11 mouse cellular contexts compared by ENCODE assay signal in genomic region chr11:20463173-20463681, GRCm38 (mm10).
DNase-seq lines count a peak whose midpoint lies in the region; ATAC-seq and TF ChIP-seq lines count a peak whose summit lies in the region.
"Had no signal": no experiment of that assay in that cellular context is flagged by ENCODE, and none has a peak within 500 bp of the region (broad histone marks: within the 10 kb centered on the region; RNA-seq: fewer than 3 reads in every experiment).

No protein-coding gene starts in this region.

- intact Hi-C loops in left cerebral cortex, postnatal 25 days (cut with DNase I): no loop called here

- no peak overlapping the region for H3K27ac ChIP-seq in forebrain, postnatal 0 days (ENCODE audit: low read depth, low read length)
- H3K27ac ChIP-seq in forebrain, embryonic 13.5 days: no peak overlapping the region
- no peak overlapping the region for H3K27ac ChIP-seq in intestine, embryonic 14.5 days (ENCODE audit: low read depth)
- H3K27ac ChIP-seq in stomach, embryonic 14.5 days (ENCODE audit: low read length): no peak overlapping the region
- H3K27ac ChIP-seq: embryonic facial prominence, embryonic 13.5 days had no signal

- no peaks in the 10 kb centered on the region for H3K36me3 ChIP-seq in forebrain, postnatal 0 days (ENCODE audit: insufficient read depth)
- H3K36me3 ChIP-seq in forebrain, embryonic 13.5 days (ENCODE audit: poor library complexity, severe bottlenecking): no peaks in the 10 kb centered on the region
- no peaks in the 10 kb centered on the region for H3K36me3 ChIP-seq in intestine, embryonic 14.5 days (ENCODE audit: control insufficient read depth, insufficient read depth, low read length)
- H3K36me3 ChIP-seq in stomach, embryonic 14.5 days (ENCODE audit: control insufficient read depth, insufficient read depth, low read length): no peaks in the 10 kb centered on the region
- H3K36me3 ChIP-seq: embryonic facial prominence, embryonic 13.5 days had no signal

- H3K4me3 ChIP-seq in forebrain, postnatal 0 days (ENCODE audit: low read depth, low read length): no peak overlapping the region
- no peak overlapping the region for H3K4me3 ChIP-seq in forebrain, embryonic 13.5 days
- H3K4me3 ChIP-seq in intestine, embryonic 14.5 days (ENCODE audit: low read depth, low read length): no peak overlapping the region
- H3K4me3 ChIP-seq in stomach, embryonic 14.5 days (ENCODE audit: low read depth, low read length): no peak overlapping the region
- H3K4me3 ChIP-seq: embryonic facial prominence, embryonic 13.5 days had no signal

- ATAC-seq in forebrain, postnatal 0 days: no peak
- no peak for ATAC-seq in forebrain, embryonic 13.5 days
- peak; percentile 58 for ATAC-seq in intestine, embryonic 14.5 days (replicated peaks; ENCODE audit: low FRiP score, low TSS enrichment, low read depth)
- peak; percentile 54 for ATAC-seq in stomach, embryonic 14.5 days (ENCODE audit: insufficient number of reproducible peaks, insufficient read depth, low FRiP score, low read depth)
- no peak for ATAC-seq in granulocyte monocyte progenitor cell, adult 5-6 weeks (replicated peaks; ENCODE audit: poor library complexity, severe bottlenecking)
- ATAC-seq in megakaryocyte, adult 5-6 weeks (ENCODE audit: poor library complexity, severe bottlenecking): no peak

- no peak for DNase-seq in forebrain, postnatal 0 days
- peak; percentile 60 for DNase-seq in intestine, embryonic 14.5 days (ENCODE audit: low spot score)
- DNase-seq in kidney, postnatal 14 days: peak; percentile 51
- DNase-seq in left cerebral cortex, postnatal 25 days (ENCODE audit: low spot score in 2 of 2): no peak
- DNase-seq: adrenal gland, postnatal 14 days; cerebellum, adult 18-20 months had no signal

- H3K27me3 ChIP-seq in forebrain, postnatal 0 days (ENCODE audit: insufficient read depth, low read length): no peaks in the 10 kb centered on the region
- no peaks in the 10 kb centered on the region for H3K27me3 ChIP-seq in forebrain, embryonic 13.5 days
- H3K27me3 ChIP-seq in intestine, embryonic 14.5 days (replicated peaks; ENCODE audit: control insufficient read depth, insufficient read depth, low read length): no peaks in the 10 kb centered on the region
- no peaks in the 10 kb centered on the region for H3K27me3 ChIP-seq in stomach, embryonic 14.5 days (ENCODE audit: control insufficient read depth, insufficient read depth, low read length)
- H3K27me3 ChIP-seq: embryonic facial prominence, embryonic 13.5 days had no signal

- no peak overlapping the region for H3K9ac ChIP-seq in forebrain, postnatal 0 days
- H3K9ac ChIP-seq in forebrain, embryonic 13.5 days: no peak overlapping the region
- no peak overlapping the region for H3K9ac ChIP-seq in intestine, embryonic 14.5 days (ENCODE audit: low read length)
- no peak overlapping the region for H3K9ac ChIP-seq in stomach, embryonic 14.5 days (replicated peaks; ENCODE audit: low read depth, low read length)
- H3K9ac ChIP-seq: embryonic facial prominence, embryonic 13.5 days had no signal

- H3K4me1 ChIP-seq in forebrain, postnatal 0 days (ENCODE audit: insufficient read depth): no peaks in the 10 kb centered on the region
- no peaks in the 10 kb centered on the region for H3K4me1 ChIP-seq in forebrain, embryonic 13.5 days
- H3K4me1 ChIP-seq in intestine, embryonic 14.5 days (replicated peaks; ENCODE audit: control insufficient read depth, insufficient read depth, low read length): no peaks in the 10 kb centered on the region
- H3K4me1 ChIP-seq in stomach, embryonic 14.5 days (ENCODE audit: control insufficient read depth, insufficient read depth, low read length): no peaks in the 10 kb centered on the region

- 0 out of 2 replicates have a peak, but pooled peaks have one; percentile 1 for TF ChIP-seq CTCF in forebrain, postnatal 0 days (IDR thresholded peaks at IDR 0.05; ENCODE audit: low read depth)

- 25% methylated on average over 10 of the region's 10 CpGs for WGBS in forebrain, postnatal 0 days
- 20% methylated on average over 10 of the region's 10 CpGs for WGBS in forebrain, embryonic 13.5 days
- WGBS in intestine, embryonic 14.5 days: 20% methylated on average over 10 of the region's 10 CpGs
- WGBS in stomach, embryonic 14.5 days: 25% methylated on average over 10 of the region's 10 CpGs

- H3K4me2 ChIP-seq in forebrain, postnatal 0 days (ENCODE audit: low read depth): no peak overlapping the region
- no peak overlapping the region for H3K4me2 ChIP-seq in forebrain, embryonic 13.5 days
- H3K4me2 ChIP-seq in intestine, embryonic 14.5 days (ENCODE audit: low read length): no peak overlapping the region
- no peak overlapping the region for H3K4me2 ChIP-seq in stomach, embryonic 14.5 days (replicated peaks; ENCODE audit: low read depth, low read length)
- H3K4me2 ChIP-seq: embryonic facial prominence, embryonic 13.5 days had no signal

- H3K9me3 ChIP-seq in forebrain, postnatal 0 days (ENCODE audit: low read length): no peaks in the 10 kb centered on the region
- no peaks in the 10 kb centered on the region for H3K9me3 ChIP-seq in forebrain, embryonic 13.5 days (replicated peaks)
- H3K9me3 ChIP-seq in intestine, embryonic 14.5 days (ENCODE audit: control insufficient read depth, low read length): no peaks in the 10 kb centered on the region
- no peaks in the 10 kb centered on the region for H3K9me3 ChIP-seq in stomach, embryonic 14.5 days (ENCODE audit: control insufficient read depth, low read depth, low read length)
- H3K9me3 ChIP-seq: embryonic facial prominence, embryonic 13.5 days had no signal

Comparison
In these comparisons a context has a peak if more than half of its experiments do, and no peak if none do; other contexts are left out.
1. ATAC-seq: peak in intestine, embryonic 14.5 days (single experiment) and stomach, embryonic 14.5 days (single experiment); none in forebrain, postnatal 0 days (single experiment), forebrain, embryonic 13.5 days (single experiment), granulocyte monocyte progenitor cell, adult 5-6 weeks (single experiment) and megakaryocyte, adult 5-6 weeks (single experiment).
2. DNase-seq: peak in intestine, embryonic 14.5 days (single experiment) and kidney, postnatal 14 days (single experiment); none in forebrain, postnatal 0 days (single experiment) and left cerebral cortex, postnatal 25 days (0 of 2).